Mouse (Mus musculus) ES-E14 (cell line): ENCODE measurements around the gene Kcne4. TPM values are rescaled to one million over a fixed set of nuclear protein-coding genes. Genes with fewer than 3 reads are reported as not detected.

ENCODE experiments used
- DNase-seq: peaks from one replicate; pipeline ENCODE4 v3.0.0-alpha.2; 2013; ENCODE audit warnings: low read depth, low spot score
- H3K27ac ChIP-seq: 2 replicates; pipeline ENCODE4 v1.5.1; 2012; ENCODE audit warnings: low read depth, mild to moderate bottlenecking, low read length, moderate library complexity, mixed read lengths; ENCODE audit not compliant: poor library complexity, insufficient read depth, severe bottlenecking
- H3K36me3 ChIP-seq: 2 replicates; pipeline ENCODE4 v1.6.1; 2012; ENCODE audit warnings: mild to moderate bottlenecking, low read length, moderate library complexity, mixed read lengths; ENCODE audit not compliant: control insufficient read depth, poor library complexity, insufficient read depth, severe bottlenecking
- H3K4me1 ChIP-seq, 2 experiments: fragments of 150-350 bp in 1 of 2; sonication (generic) in 1 of 2; 2 replicates each; pipeline ENCODE4 v1.6.1; 2012; ENCODE audit warnings: low read length in 2 of 2, mild to moderate bottlenecking in 1 of 2, mixed read lengths in 1 of 2; ENCODE audit not compliant: control insufficient read depth in 2 of 2, insufficient read depth in 2 of 2, poor library complexity in 1 of 2
- H3K4me3 ChIP-seq, 2 experiments: fragments of 150-350 bp in 1 of 2; sonication (generic) in 1 of 2; 2 replicates each; pipeline ENCODE4 v1.5.1; 2012; ENCODE audit warnings: low read length in 2 of 2, low read depth in 1 of 2, mild to moderate bottlenecking in 1 of 2, mixed read lengths in 1 of 2; ENCODE audit not compliant: insufficient read depth in 1 of 2, poor library complexity in 1 of 2, severe bottlenecking in 1 of 2
- H3K9ac ChIP-seq: 2 replicates; pipeline ENCODE4 v1.6.1; 2012; ENCODE audit warnings: low read depth, mild to moderate bottlenecking, low read length, mixed read lengths; ENCODE audit not compliant: poor library complexity, insufficient read depth, severe bottlenecking
- H3K9me3 ChIP-seq: fragments of 150-350 bp; sonication (generic); 2 replicates; pipeline ENCODE4 v1.6.1; 2012; ENCODE audit warnings: low read depth, mild to moderate bottlenecking, low read length; ENCODE audit not compliant: control insufficient read depth, insufficient read depth
- HCFC1 ChIP-seq: IDR thresholded peaks from 2 replicates; pipeline ENCODE4 v1.6.1; 2012; ENCODE audit warnings: low read length, inconsistent platforms, borderline replicate concordance; ENCODE audit not compliant: insufficient read depth
- ZC3H11A ChIP-seq: IDR thresholded peaks from 2 replicates; pipeline ENCODE4 v1.6.1; 2012; ENCODE audit warnings: low read depth, mild to moderate bottlenecking, inconsistent platforms, low read length, borderline replicate concordance
- in situ Hi-C, 2 experiments: fragments of 600-800 bp; cut with MboI; formaldehyde crosslinking; loops; one replicate each; pipeline ENCODE4 v1.15.1; 2025; ENCODE audit warnings: low sequenced_read_pairs in 2 of 2, inconsistent platforms in 1 of 2; ENCODE audit not compliant: unreplicated experiment in 2 of 2
- total RNA-seq: library from RNA; depleted of rRNA; stranded (reverse); fragments of 300-350 nt; gene quantifications from 2 replicates; pipeline ENCODE4 v1.2.3, GENCODE M21; 2012; rRNA removed

The Kcne4 gene
- total RNA-seq, 1 experiment = not detected

DNA sequence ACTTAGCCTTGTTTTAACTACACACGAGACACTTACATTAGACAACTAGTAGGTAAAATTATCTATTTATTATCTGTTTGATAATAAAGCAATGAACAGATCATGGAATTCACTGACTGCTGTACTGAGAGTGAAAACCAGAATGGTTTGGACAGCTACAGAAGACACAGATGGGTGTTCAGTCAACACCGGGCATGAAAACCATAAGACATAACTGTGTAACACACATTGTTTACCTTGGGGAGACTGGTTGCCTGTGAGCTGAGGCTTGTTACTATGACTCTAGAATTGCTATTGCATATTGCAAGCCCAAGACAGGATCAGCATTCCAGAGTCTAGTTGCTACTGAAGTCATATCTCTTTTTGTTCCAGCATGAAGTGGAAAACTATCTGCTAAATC lies 49.9 kb downstream of the Kcne4 start:
- H3K4me1 ChIP-seq = no peaks in the 10 kb centered on the region
- in situ Hi-C loops = no loop called here
- H3K9me3 ChIP-seq = no peaks in the 10 kb centered on the region
- no peak overlapping the region for H3K27ac ChIP-seq
- no peaks in the 10 kb centered on the region for H3K36me3 ChIP-seq
- no peak for DNase-seq
- TF ChIP-seq ZC3H11A = no peak
- no peak for TF ChIP-seq HCFC1
- H3K9ac ChIP-seq = no peak overlapping the region
- no peak overlapping the region for H3K4me3 ChIP-seq

Other genes with a start within 250 kb of the Kcne4 start
- 76.4 and 104 TPM in 2 replicates for gene Acsl3, start 158.9 kb upstream of the Kcne4 start, total RNA-seq
- gene Utp14b, start 158.7 kb upstream of the Kcne4 start, total RNA-seq = 14.9 and 23.0 TPM in 2 replicates